Mouse (Mus musculus) heart, embryonic 11.5 days (tissue): ENCODE measurements around the gene Adap2. TPM values are rescaled to one million over a fixed set of nuclear protein-coding genes. Genes with fewer than 3 reads are reported as not detected.
"Not testable (repeated sequence)": the region's sequence is repeated elsewhere in the genome, so short reads cannot be mapped to it uniquely, and the experiment has no call there.

Source experiments
- ATAC-seq: fragments of 200-750 bp; cut with Nextera tagmentation; replicated peaks from 2 replicates; pipeline ENCODE4 v1.8.0; 2017; ENCODE audit warnings: moderate library complexity; ENCODE audit not compliant: insufficient number of reproducible peaks, low FRiP score, low TSS enrichment
- H3K27ac ChIP-seq: fragments of 300-500 bp; sonication (generic); 2 replicates; pipeline ENCODE4 v1.5.1; 2014; ENCODE audit warnings: mild to moderate bottlenecking, low read depth, low read length
- H3K27me3 ChIP-seq: fragments of 300-500 bp; sonication (generic); 2 replicates; pipeline ENCODE4 v1.6.1; 2014; ENCODE audit warnings: mild to moderate bottlenecking, low read length, mixed read lengths; ENCODE audit not compliant: control insufficient read depth, insufficient read depth
- H3K36me3 ChIP-seq: fragments of 300-500 bp; sonication (generic); 2 replicates; pipeline ENCODE4 v1.6.1; 2014; ENCODE audit warnings: mild to moderate bottlenecking, low read length, moderate library complexity, mixed read lengths; ENCODE audit not compliant: control insufficient read depth, insufficient read depth
- H3K4me1 ChIP-seq: fragments of 300-500 bp; sonication (generic); 2 replicates; pipeline ENCODE4 v1.6.1; 2014; ENCODE audit warnings: low read length; ENCODE audit not compliant: control insufficient read depth, insufficient read depth
- H3K4me2 ChIP-seq: fragments of 300-500 bp; sonication (generic); 2 replicates; pipeline ENCODE4 v1.6.1; 2014; ENCODE audit warnings: mild to moderate bottlenecking, moderate library complexity
- H3K4me3 ChIP-seq: fragments of 300-500 bp; sonication (generic); 2 replicates; pipeline ENCODE4 v1.5.1; 2014; ENCODE audit warnings: low read depth, low read length
- H3K9ac ChIP-seq: fragments of 300-500 bp; sonication (generic); 2 replicates; pipeline ENCODE4 v1.6.1; 2014; ENCODE audit warnings: mild to moderate bottlenecking, low read depth, low read length, moderate library complexity
- H3K9me3 ChIP-seq: fragments of 300-500 bp; sonication (generic); replicated peaks from 2 replicates; pipeline ENCODE4 v1.6.1; 2016; ENCODE audit warnings: low read length; ENCODE audit not compliant: control insufficient read depth
- WGBS: fragments of 180-500 bp; shearing (Covaris S2); extraction: QIAGEN DNeasy Blood & Tissue Kit; methylation state at CpG from one replicate; pipeline ENCODE4 v1.1.7; 2014; ENCODE audit not compliant: insufficient replicate concordance; 5-methylcytosine and 5-hydroxymethylcytosine counted together
- polyA plus RNA-seq: library from polyadenylated mRNA; unstranded; fragments of >200 nt; fragmentation: Nextera tagmentation; extraction: Ambion mirVana; gene quantifications from 2 replicates; pipeline ENCODE4 v1.2.1, GENCODE M21; 2014

The Adap2 gene
- polyA plus RNA-seq, 1 experiment from 2014 or later: 0.73 TPM

DNA sequence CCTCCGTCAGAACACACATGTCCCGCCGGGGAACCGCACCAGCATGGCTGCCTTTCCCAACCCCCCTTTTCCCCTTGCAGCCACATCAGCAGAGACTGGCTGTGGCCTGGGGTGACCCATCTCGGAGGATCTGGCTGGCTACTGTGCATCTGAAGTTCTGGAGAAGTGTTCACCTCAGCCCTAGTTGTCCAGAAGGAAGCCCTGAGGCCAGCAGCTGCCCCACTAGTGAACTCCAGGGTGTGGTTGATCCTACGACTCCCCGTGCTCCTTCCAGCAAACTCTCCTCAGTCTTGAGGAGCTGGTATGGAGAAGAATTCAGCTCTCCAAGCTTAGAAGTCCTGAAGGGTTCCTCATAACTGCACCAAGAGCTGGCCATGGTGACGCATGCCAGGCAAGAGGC lies 24.4 kb downstream of the Adap2 start:
- Histone ChIP-seq H3K36me3 (no peaks in the 10 kb centered on the region), H3K4me2 (no peak overlapping the region), H3K27ac (no peak overlapping the region), H3K4me1 (no peaks in the 10 kb centered on the region), H3K9ac (no peak overlapping the region), H3K9me3 (no peaks in the 10 kb centered on the region), H3K4me3 (no peak overlapping the region), H3K27me3 (no peaks in the 10 kb centered on the region)
- no peak for ATAC-seq
- WGBS: 88% methylated on average over 8 of the region's 8 CpGs

DNA sequence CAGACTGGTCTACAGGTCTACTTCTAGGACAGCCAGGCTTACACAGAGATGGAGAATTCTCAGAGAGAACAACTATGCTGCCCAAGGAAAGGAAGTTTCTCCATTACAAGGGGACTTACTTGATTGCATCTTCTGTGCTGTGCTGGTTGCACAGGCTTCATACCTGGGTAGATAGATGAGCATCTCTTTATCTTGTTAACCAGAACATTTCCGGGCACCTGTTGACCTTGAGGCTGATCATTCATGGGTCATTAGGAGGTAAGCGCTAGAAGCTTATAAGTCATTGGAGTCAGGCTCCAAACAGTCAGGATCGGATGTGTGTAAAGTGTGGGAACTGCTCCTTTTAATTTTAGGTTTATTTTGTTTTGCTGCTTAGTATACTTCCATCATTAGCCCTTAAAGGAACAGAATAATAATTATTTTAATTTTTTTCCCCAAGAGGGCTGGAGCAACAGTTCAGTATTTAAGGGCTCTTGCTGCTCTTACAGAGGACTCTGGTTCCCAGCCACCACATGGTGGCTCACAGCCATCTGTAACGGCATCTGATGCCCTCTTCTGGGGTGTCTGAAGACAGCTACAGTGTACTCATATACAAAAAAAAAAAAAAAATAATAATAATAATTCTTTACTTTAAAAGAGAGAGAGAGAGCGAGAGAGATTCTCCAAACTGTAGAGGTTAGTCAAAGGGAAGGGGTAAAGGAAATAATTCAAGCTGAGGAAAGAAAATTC lies 27.3 kb downstream of the Adap2 start:
- no peaks in the 10 kb centered on the region for H3K36me3 ChIP-seq
- H3K9me3 ChIP-seq: no peaks in the 10 kb centered on the region
- no peak overlapping the region for H3K4me2 ChIP-seq
- H3K27ac ChIP-seq: no peak overlapping the region
- no peak overlapping the region for H3K9ac ChIP-seq
- 0 out of 2 replicates have a peak, but pooled peaks cover 2% of the 10 kb centered on the region for H3K4me1 ChIP-seq
- no peaks in the 10 kb centered on the region for H3K27me3 ChIP-seq
- ATAC-seq: no peak
- no peak overlapping the region for H3K4me3 ChIP-seq
- WGBS: 67% methylated on average over 5 of the region's 5 CpGs

DNA sequence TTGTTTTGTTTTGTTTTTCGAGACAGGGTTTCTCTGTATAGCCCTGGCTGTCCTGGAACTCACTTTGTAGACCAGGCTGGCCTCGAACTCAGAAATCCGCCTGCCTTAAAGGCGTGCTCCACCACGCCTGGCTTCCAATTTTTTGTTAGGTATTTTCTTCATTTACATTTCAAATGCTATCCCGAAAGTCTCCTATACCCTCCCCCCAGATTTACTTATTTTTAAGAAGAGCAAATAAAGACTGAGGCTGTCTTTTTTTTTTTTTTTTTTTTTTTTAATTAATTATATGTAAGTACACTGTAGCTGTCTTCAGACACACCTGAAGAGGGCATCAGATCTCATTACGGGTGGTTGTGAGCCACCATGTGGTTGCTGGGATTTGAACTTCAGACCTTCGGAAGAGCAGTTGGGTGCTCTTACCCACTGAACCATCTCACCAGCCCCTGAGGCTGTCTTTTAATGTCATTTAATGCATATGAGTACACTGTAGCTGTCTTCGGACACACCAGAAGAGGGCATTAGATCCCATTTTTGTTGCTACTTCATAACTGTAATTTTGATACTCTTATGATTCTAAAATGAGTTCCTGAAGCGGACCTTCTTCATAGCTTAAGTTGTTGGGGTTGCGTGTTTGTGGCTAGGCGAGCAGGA lies 29.3 kb downstream of the Adap2 start:
- WGBS: 43% methylated on average over 12 of the region's 12 CpGs
- not testable (repeated sequence) for H3K36me3 ChIP-seq, H3K27ac ChIP-seq, H3K27me3 ChIP-seq, ATAC-seq, H3K4me1 ChIP-seq, H3K9me3 ChIP-seq
- Histone ChIP-seq H3K9ac (peak overlapping the region; percentile 89), H3K4me2 (peak overlapping the region; percentile 73), H3K4me3 (peak overlapping the region; percentile 85)

DNA sequence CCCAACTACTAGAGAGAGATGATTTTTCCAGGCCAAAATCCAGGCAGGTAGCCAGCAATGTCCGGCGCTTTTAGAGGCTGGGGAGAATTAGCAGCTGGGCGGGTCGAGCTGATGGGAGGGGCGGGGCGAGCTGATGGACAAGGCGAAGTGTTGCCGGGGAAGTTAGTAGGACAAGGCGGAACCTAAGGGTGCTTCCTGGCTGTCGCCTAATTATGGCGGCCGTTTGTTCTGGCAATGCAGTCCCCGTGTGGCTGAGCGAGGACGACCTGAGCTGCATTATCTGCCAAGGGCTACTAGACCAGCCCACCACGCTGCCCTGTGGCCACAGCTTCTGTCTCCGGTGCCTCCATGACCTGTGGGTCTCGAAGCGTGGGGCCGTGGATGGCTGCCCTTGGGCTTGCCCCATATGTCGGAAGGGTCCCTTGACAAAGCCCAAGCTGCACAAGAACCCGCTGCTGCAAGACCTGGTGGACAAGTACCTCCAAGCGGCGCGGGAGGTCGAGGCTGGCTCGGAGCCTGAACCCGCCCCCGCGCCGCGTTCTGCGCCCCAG lies 29.9 kb downstream of the Adap2 start, which contains the start of gene Rnf135:
TSS of gene Rnf135 (plus strand) at position 147 of the 551 bp plus-strand sequence.
- Histone ChIP-seq H3K4me3 (peak within 1 kb of the TSS; percentile 85), H3K4me2 (peak within 1 kb of the TSS; percentile 73), H3K27me3 (no peaks in the 10 kb centered on the region), H3K9ac (peak within 1 kb of the TSS; percentile 89), H3K27ac (peak within 1 kb of the TSS; percentile 89), H3K9me3 (no peaks in the 10 kb centered on the region), H3K36me3 (no peaks in the 10 kb centered on the region), H3K4me1 (0 out of 2 replicates have a peak, but pooled peaks cover 2% of the 10 kb centered on the region)
- WGBS: 4% methylated on average over 33 of the region's 33 CpGs
- peak; percentile 82 for ATAC-seq

DNA sequence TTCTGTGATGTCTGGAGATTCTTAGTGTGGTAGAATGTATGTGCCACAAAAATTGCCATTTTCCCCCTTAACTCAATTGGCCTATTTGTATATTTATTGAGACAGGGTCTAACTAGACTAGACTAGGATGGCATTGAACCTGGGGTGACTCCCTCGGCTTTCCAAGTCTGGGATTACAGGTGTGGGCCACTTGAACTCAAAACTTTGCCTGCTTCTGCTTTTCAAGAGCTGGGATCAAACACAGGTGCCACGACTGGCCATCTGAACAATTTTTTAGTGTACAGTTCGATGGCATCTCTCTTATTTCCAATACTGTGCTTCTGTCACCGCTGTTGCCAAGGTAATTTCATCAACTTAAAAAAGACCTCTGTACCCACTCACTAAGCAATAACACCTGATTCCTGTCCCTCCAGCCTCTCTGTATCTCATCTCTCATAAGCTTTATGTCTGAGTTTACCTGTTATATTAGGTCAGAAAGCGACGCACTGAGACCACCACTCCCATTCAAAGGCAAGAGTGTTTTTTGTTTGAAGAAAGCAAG lies 30.7 kb downstream of the Adap2 start:
- H3K4me2 ChIP-seq: peak overlapping the region; percentile 73
- ATAC-seq: no peak
- no peaks in the 10 kb centered on the region for H3K27me3 ChIP-seq
- no peaks in the 10 kb centered on the region for H3K9me3 ChIP-seq
- H3K36me3 ChIP-seq: no peaks in the 10 kb centered on the region
- peak overlapping the region; percentile 89; the same call in 1 of the 2 replicates for H3K27ac ChIP-seq
- 88% methylated on average over 6 of the region's 6 CpGs for WGBS
- peak overlapping the region; percentile 89; the same call in 1 of the 2 replicates for H3K9ac ChIP-seq
- H3K4me3 ChIP-seq: peak overlapping the region; percentile 85
- H3K4me1 ChIP-seq: 0 out of 2 replicates have a peak, but pooled peaks cover 2% of the 10 kb centered on the region

DNA sequence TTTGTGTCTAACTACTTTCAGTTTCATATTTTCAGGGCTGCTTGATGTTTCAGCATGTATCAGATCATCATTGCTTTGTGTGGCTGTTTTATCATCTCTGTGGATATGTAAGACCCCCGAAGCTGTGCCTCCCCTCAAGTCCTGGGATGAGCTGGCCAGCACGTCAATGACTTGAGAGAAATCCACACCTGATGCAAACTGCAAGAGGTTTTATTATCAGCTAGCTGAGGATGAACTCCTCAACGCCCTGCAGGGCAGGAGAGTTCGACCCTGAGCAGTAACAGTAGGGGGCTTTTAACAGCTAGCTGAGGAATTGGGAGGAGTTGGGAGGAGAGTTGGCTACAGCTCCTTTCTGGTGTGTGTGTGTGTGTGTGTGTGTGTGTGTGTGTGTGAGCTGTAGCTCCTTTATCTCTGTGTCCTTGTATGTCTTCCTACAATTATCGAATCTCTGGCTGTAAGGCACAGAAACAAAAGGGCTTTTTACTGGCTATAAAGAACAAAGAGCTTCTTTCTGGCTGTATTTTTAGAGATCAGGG lies 31.6 kb downstream of the Adap2 start:
- H3K4me3 ChIP-seq, H3K36me3 ChIP-seq, H3K27me3 ChIP-seq, H3K9ac ChIP-seq, H3K27ac ChIP-seq, ATAC-seq, H3K9me3 ChIP-seq, H3K4me1 ChIP-seq, H3K4me2 ChIP-seq: not testable (repeated sequence)
- 61% methylated on average over 5 of the region's 5 CpGs for WGBS

DNA sequence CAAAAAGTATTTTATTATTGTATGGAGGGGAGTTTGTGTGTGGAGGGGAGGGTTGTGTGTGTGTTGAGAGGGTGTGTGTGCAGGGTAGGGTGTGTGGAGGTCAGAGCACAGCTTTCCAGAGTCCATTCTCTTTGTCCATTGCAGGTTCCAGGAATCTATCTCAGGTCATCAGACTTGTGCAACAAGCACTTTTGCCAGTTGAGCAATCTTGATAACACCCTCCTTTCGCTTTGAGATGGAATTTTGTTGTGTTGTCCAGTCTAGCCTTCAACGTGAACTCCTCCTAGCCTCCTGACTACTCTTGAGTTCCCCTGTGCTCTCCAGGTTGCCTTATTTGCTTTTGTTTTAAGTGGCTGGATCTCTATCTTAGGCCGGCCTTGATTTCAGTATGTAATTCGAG lies 36.4 kb downstream of the Adap2 start:
- Histone ChIP-seq H3K4me3 (no peak overlapping the region), H3K4me2 (no peak overlapping the region), H3K27ac (no peak overlapping the region), H3K36me3 (peaks cover 9% of the 10 kb centered on the region; the same call in 1 of the 2 replicates), H3K9me3 (no peaks in the 10 kb centered on the region), H3K9ac (no peak overlapping the region), H3K4me1 (no peaks in the 10 kb centered on the region), H3K27me3 (no peaks in the 10 kb centered on the region)
- no peak for ATAC-seq
- WGBS: 72% methylated on average over 4 of the region's 4 CpGs

DNA sequence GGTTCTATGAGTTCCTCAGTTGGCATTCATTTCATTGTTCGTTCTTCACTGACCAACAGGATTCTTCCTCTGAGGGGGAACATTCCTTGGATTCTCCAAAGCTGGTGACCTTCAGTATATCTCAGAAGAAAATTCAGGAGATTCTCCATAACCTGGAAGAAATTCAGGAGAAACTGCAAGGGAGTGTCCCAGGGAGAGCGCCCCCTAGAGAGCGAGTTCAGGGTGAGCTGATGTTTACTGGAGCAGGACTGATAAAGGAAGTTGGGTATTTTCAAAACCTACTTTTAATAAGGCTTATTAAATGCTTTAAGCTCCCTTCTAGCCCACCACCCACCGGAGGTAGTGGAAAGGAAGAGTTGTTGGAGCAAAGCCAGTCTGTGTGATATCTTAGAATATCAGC lies 39.9 kb downstream of the Adap2 start:
- ATAC-seq: no peak
- no peak overlapping the region for H3K27ac ChIP-seq
- H3K27me3 ChIP-seq: no peaks in the 10 kb centered on the region
- H3K9ac ChIP-seq: no peak overlapping the region
- 59% methylated on average over 4 of the region's 4 CpGs for WGBS
- peaks cover 9% of the 10 kb centered on the region; the same call in 1 of the 2 replicates for H3K36me3 ChIP-seq
- no peak overlapping the region for H3K4me2 ChIP-seq
- no peaks in the 10 kb centered on the region for H3K4me1 ChIP-seq
- H3K4me3 ChIP-seq: no peak overlapping the region
- H3K9me3 ChIP-seq: no peaks in the 10 kb centered on the region
